Mouse (Mus musculus): ENCODE data around the gene Zfp26. TPM values are rescaled to one million over a fixed set of nuclear protein-coding genes. Genes with fewer than 3 reads are reported as not detected.

Gene Zfp26
- polyA plus RNA-seq, 1 experiment from 2014 or later = 24.5 TPM

- Histone ChIP-seq H3K9ac (ENCODE audit: low read length) (no peak overlapping the region), H3K4me2 (ENCODE audit: low read length) (no peak overlapping the region), H3K4me1 (replicated peaks; ENCODE audit: control insufficient read depth, insufficient read depth, low read length) (no peaks in the 10 kb centered on the region), H3K4me3 (ENCODE audit: low read depth, low read length) (no peak overlapping the region), H3K9me3 (ENCODE audit: control insufficient read depth, low read length) (no peaks in the 10 kb centered on the region), H3K27ac (ENCODE audit: low read depth) (no peak overlapping the region), H3K36me3 (ENCODE audit: control insufficient read depth, insufficient read depth, low read length) (peaks cover 64% of the 10 kb centered on the region), H3K27me3 (replicated peaks; ENCODE audit: control insufficient read depth, insufficient read depth, low read length) (no peaks in the 10 kb centered on the region)
- 94% methylated on average over 1 of the region's 1 CpGs for WGBS
- ATAC-seq (replicated peaks; ENCODE audit: low FRiP score, low TSS enrichment, low read depth) (no peak), DNase-seq (ENCODE audit: low spot score) (no peak)
Observed at GRCm38 (mm10) chr9:20476632-20477031, 16.7 kb upstream of the Zfp26 start.

- Histone ChIP-seq H3K4me3 (ENCODE audit: low read depth, low read length) (no peak overlapping the region), H3K27me3 (replicated peaks; ENCODE audit: control insufficient read depth, insufficient read depth, low read length) (0 out of 2 replicates have a peak, but pooled peaks cover 2% of the 10 kb centered on the region), H3K36me3 (ENCODE audit: control insufficient read depth, insufficient read depth, low read length) (peaks cover 34% of the 10 kb centered on the region), H3K27ac (ENCODE audit: low read depth) (no peak overlapping the region), H3K9me3 (ENCODE audit: control insufficient read depth, low read length) (peaks cover 5% of the 10 kb centered on the region; the same call in 1 of the 2 replicates), H3K4me2 (ENCODE audit: low read length) (no peak overlapping the region), H3K9ac (ENCODE audit: low read length) (no peak overlapping the region), H3K4me1 (replicated peaks; ENCODE audit: control insufficient read depth, insufficient read depth, low read length) (no peaks in the 10 kb centered on the region)
- WGBS = 59% methylated on average over 7 of the region's 7 CpGs
- ATAC-seq (replicated peaks; ENCODE audit: low FRiP score, low TSS enrichment, low read depth) (0 out of 2 replicates have a peak, but pooled peaks have one; percentile 56), DNase-seq (ENCODE audit: low spot score) (peak; percentile 64)
Observed at GRCm38 (mm10) chr9:20466761-20467442, 6.9 kb upstream of the Zfp26 start.

GRCm38 (mm10) chr9:20453647-20454046 lies 6.3 kb downstream of the Zfp26 start:
- Histone ChIP-seq H3K9me3 (ENCODE audit: control insufficient read depth, low read length) (no peaks in the 10 kb centered on the region), H3K27ac (ENCODE audit: low read depth) (no peak overlapping the region), H3K4me1 (replicated peaks; ENCODE audit: control insufficient read depth, insufficient read depth, low read length) (peaks cover 3% of the 10 kb centered on the region), H3K27me3 (replicated peaks; ENCODE audit: control insufficient read depth, insufficient read depth, low read length) (no peaks in the 10 kb centered on the region), H3K4me2 (ENCODE audit: low read length) (no peak overlapping the region), H3K9ac (ENCODE audit: low read length) (no peak overlapping the region), H3K36me3 (ENCODE audit: control insufficient read depth, insufficient read depth, low read length) (peaks cover 50% of the 10 kb centered on the region), H3K4me3 (ENCODE audit: low read depth, low read length) (no peak overlapping the region)
- ATAC-seq (replicated peaks; ENCODE audit: low FRiP score, low TSS enrichment, low read depth) = no peak
- no peak for DNase-seq (ENCODE audit: low spot score)
- 93% methylated on average over 4 of the region's 4 CpGs for WGBS

GRCm38 (mm10) chr9:20451493-20451892 lies 8.5 kb downstream of the Zfp26 start:
- H3K4me1 ChIP-seq (replicated peaks; ENCODE audit: control insufficient read depth, insufficient read depth, low read length) = no peaks in the 10 kb centered on the region
- H3K27ac ChIP-seq (ENCODE audit: low read depth) = no peak overlapping the region
- no peak overlapping the region for H3K4me2 ChIP-seq (ENCODE audit: low read length)
- WGBS = 100% methylated on average over 1 of the region's 1 CpGs
- H3K9ac ChIP-seq (ENCODE audit: low read length) = no peak overlapping the region
- no peaks in the 10 kb centered on the region for H3K9me3 ChIP-seq (ENCODE audit: control insufficient read depth, low read length)
- no peaks in the 10 kb centered on the region for H3K27me3 ChIP-seq (replicated peaks; ENCODE audit: control insufficient read depth, insufficient read depth, low read length)
- DNase-seq (ENCODE audit: low spot score) (no peak), ATAC-seq (replicated peaks; ENCODE audit: low FRiP score, low TSS enrichment, low read depth) (no peak)
- no peak overlapping the region for H3K4me3 ChIP-seq (ENCODE audit: low read depth, low read length)
- peaks cover 44% of the 10 kb centered on the region for H3K36me3 ChIP-seq (ENCODE audit: control insufficient read depth, insufficient read depth, low read length)

- no peak overlapping the region for H3K4me3 ChIP-seq (ENCODE audit: low read depth, low read length)
- 95% methylated on average over 4 of the region's 4 CpGs for WGBS
- H3K9me3 ChIP-seq (ENCODE audit: control insufficient read depth, low read length) = peaks cover 2% of the 10 kb centered on the region; the same call in 1 of the 2 replicates
- H3K27ac ChIP-seq (ENCODE audit: low read depth) = no peak overlapping the region
- no peaks in the 10 kb centered on the region for H3K4me1 ChIP-seq (replicated peaks; ENCODE audit: control insufficient read depth, insufficient read depth, low read length)
- peaks cover 87% of the 10 kb centered on the region for H3K36me3 ChIP-seq (ENCODE audit: control insufficient read depth, insufficient read depth, low read length)
- H3K4me2 ChIP-seq (ENCODE audit: low read length) = no peak overlapping the region
- H3K9ac ChIP-seq (ENCODE audit: low read length) = no peak overlapping the region
- no peak for DNase-seq (ENCODE audit: low spot score)
- no peaks in the 10 kb centered on the region for H3K27me3 ChIP-seq (replicated peaks; ENCODE audit: control insufficient read depth, insufficient read depth, low read length)
- no peak for ATAC-seq (replicated peaks; ENCODE audit: low FRiP score, low TSS enrichment, low read depth)
Observed at GRCm38 (mm10) chr9:20443183-20443783, 16.7 kb downstream of the Zfp26 start.

GRCm38 (mm10) chr9:20430004-20430403 lies 30.0 kb downstream of the Zfp26 start:
- Histone ChIP-seq H3K27ac (ENCODE audit: low read depth) (no peak overlapping the region), H3K4me2 (ENCODE audit: low read length) (no peak overlapping the region)
- 86% methylated on average over 3 of the region's 3 CpGs for WGBS

GRCm38 (mm10) chr9:20411460-20411859 lies 48.5 kb downstream of the Zfp26 start:
- no peak overlapping the region for H3K4me2 ChIP-seq (ENCODE audit: low read length)
- H3K27me3 ChIP-seq (replicated peaks; ENCODE audit: control insufficient read depth, insufficient read depth, low read length) = no peaks in the 10 kb centered on the region
- 13% methylated on average over 1 of the region's 1 CpGs for WGBS
- no peaks in the 10 kb centered on the region for H3K4me1 ChIP-seq (replicated peaks; ENCODE audit: control insufficient read depth, insufficient read depth, low read length)
- H3K9ac ChIP-seq (ENCODE audit: low read length) = no peak overlapping the region
- no peak overlapping the region for H3K27ac ChIP-seq (ENCODE audit: low read depth)
- H3K4me3 ChIP-seq (ENCODE audit: low read depth, low read length) = no peak overlapping the region
- no peaks in the 10 kb centered on the region for H3K36me3 ChIP-seq (ENCODE audit: control insufficient read depth, insufficient read depth, low read length)
- no peak for DNase-seq (ENCODE audit: low spot score)
- no peaks in the 10 kb centered on the region for H3K9me3 ChIP-seq (ENCODE audit: control insufficient read depth, low read length)
- ATAC-seq (replicated peaks; ENCODE audit: low FRiP score, low TSS enrichment, low read depth) = no peak

More at GRCm38 (mm10) chr9:20430004-20430403, 30.0 kb downstream of the Zfp26 start:
- Histone ChIP-seq H3K27me3 (replicated peaks; ENCODE audit: control insufficient read depth, insufficient read depth, low read length) (no peaks in the 10 kb centered on the region), H3K9me3 (ENCODE audit: control insufficient read depth, low read length) (no peaks in the 10 kb centered on the region), H3K4me3 (ENCODE audit: low read depth, low read length) (no peak overlapping the region), H3K36me3 (ENCODE audit: control insufficient read depth, insufficient read depth, low read length) (no peaks in the 10 kb centered on the region; the same call in 1 of the 2 replicates), H3K4me1 (replicated peaks; ENCODE audit: control insufficient read depth, insufficient read depth, low read length) (no peaks in the 10 kb centered on the region), H3K9ac (ENCODE audit: low read length) (no peak overlapping the region)
- ATAC-seq (replicated peaks; ENCODE audit: low FRiP score, low TSS enrichment, low read depth) = no peak
- DNase-seq (ENCODE audit: low spot score) = no peak

GRCm38 (mm10) chr9:20409319-20409718 lies 50.6 kb downstream of the Zfp26 start:
- no peaks in the 10 kb centered on the region for H3K27me3 ChIP-seq (replicated peaks; ENCODE audit: control insufficient read depth, insufficient read depth, low read length)
- no peaks in the 10 kb centered on the region for H3K4me1 ChIP-seq (replicated peaks; ENCODE audit: control insufficient read depth, insufficient read depth, low read length)
- no peak overlapping the region for H3K4me3 ChIP-seq (ENCODE audit: low read depth, low read length)
- no peak overlapping the region for H3K9ac ChIP-seq (ENCODE audit: low read length)
- WGBS = 89% methylated on average over 2 of the region's 2 CpGs
- H3K36me3 ChIP-seq (ENCODE audit: control insufficient read depth, insufficient read depth, low read length) = no peaks in the 10 kb centered on the region
- no peak overlapping the region for H3K4me2 ChIP-seq (ENCODE audit: low read length)
- no peak for ATAC-seq (replicated peaks; ENCODE audit: low FRiP score, low TSS enrichment, low read depth)
- no peaks in the 10 kb centered on the region for H3K9me3 ChIP-seq (ENCODE audit: control insufficient read depth, low read length)
- no peak overlapping the region for H3K27ac ChIP-seq (ENCODE audit: low read depth)
- no peak for DNase-seq (ENCODE audit: low spot score)
